Mouse (Mus musculus): ENCODE data around the gene Chd4.

DNA sequence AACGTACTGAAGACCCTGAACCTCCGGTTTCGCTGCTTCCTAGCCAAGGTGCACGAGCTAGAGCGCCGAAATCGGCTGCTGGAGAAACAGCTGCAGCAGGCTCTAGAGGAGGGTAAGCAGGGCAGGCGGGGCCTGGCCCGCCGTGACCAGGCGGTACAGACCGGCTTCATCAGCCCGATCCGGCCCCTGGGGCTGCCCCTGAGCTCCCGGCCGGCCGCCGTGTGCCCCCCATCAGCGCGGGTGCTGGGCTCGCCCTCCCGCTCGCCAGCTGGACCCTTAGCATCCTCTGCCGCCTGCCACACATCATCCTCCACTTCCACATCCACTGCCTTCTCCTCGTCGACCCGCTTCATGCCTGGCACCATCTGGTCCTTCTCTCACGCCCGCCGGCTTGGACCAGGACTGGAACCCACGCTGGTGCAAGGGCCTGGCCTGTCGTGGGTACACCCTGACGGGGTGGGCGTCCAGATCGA is 49.7 kb downstream of the Chd4 start:
- TF ChIP-seq CTCF (IDR thresholded peaks at IDR 0.05; ENCODE audit: insufficient read depth, low read length) (no peak), POLR2A (IDR thresholded peaks at IDR 0.05; ENCODE audit: borderline replicate concordance, extremely low read depth, low read depth, low read length) (no peak)
